Mouse (Mus musculus) liver, embryonic 14.5 days (tissue): ENCODE data around the gene Cebpe.

Source experiments
- CTCF ChIP-seq: IDR thresholded peaks from 2 replicates; pipeline ENCODE4 v1.5.1; 2016; ENCODE audit warnings: antibody characterized with exemption, low read depth, control low read depth
- EP300 ChIP-seq: IDR thresholded peaks from 2 replicates; pipeline ENCODE4 v1.6.1; 2016; ENCODE audit warnings: antibody characterized with exemption, low read depth

GRCm38 (mm10) chr14:54732206-54732605 is 20.2 kb upstream of the Cebpe start:
- TF ChIP-seq CTCF (no peak), EP300 (no peak)
